Mouse (Mus musculus) sigmoid colon, adult 10 weeks (tissue): ENCODE data around the gene Ces2h. TPM values are rescaled to one million over a fixed set of nuclear protein-coding genes. Genes with fewer than 3 reads are reported as not detected.

ENCODE experiments used
- polyA plus RNA-seq: library from polyadenylated mRNA; stranded (reverse); fragments of 350-450 nt; fragmentation: Illumina TruSeq; extraction: RNeasy Lipid Tissue Mini Kit (QIAGEN cat#74804); gene quantifications from one replicate; pipeline ENCODE4 v1.2.3, GENCODE M21; 2014; ENCODE audit warnings: low read depth, low replicate concordance

Gene Ces2h
- polyA plus RNA-seq, result 0.41 TPM

GRCm38 (mm10) chr8:105000586-105000985 lies at the start of gene Ces2h:
Gene Ces2h, plus strand, starts transcription at chr8:105000853.

GRCm38 (mm10) chr8:104961537-104961961 lies 39.1 kb upstream of the Ces2h start, which contains the start of gene Ces2g:
Gene Ces2g, plus strand, starts transcription at chr8:104961718.

DNA sequence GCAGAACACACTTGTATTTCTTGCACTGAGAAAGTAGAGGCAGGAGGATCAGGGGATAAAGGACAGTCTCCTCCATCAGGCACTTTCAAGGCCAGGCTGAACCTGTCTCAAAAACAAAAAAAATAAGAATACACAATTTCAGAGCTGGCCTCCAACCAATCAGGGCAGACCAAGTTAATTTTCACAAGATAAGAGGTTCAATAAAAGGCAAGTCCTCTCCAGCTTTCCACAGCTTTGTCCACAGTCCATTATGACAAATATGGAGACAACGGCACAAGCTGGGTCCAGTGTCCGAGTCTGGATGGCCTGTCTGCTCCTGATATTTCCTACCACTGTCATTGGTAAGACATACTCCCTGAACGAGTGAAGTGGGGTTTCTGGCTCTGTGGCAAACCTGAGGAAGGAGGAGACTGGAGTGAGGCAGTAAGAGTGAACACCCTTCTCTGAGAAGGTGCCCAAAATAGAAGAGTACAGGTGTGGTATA lies 47.8 kb downstream of the Ces2h start, which contains the start of gene Ces3a:
Gene Ces3a (plus strand): TSS at position 231 of the 484 bp plus-strand sequence.

Other genes with a start within 250 kb of the Ces2h start
- 13.4 TPM for gene Ces2b, start 169.3 kb upstream of the Ces2h start, polyA plus RNA-seq
- gene Ces2c, start 153.8 kb upstream of the Ces2h start, polyA plus RNA-seq, result 458 TPM
- 124 TPM for gene Ces2e, start 74.6 kb upstream of the Ces2h start, polyA plus RNA-seq
- gene Ces2f, start 53.5 kb upstream of the Ces2h start, polyA plus RNA-seq, result 0.91 TPM
- gene Ces2g, start 39.1 kb upstream of the Ces2h start, polyA plus RNA-seq, result 32.2 TPM
- gene Ces3a, start 47.7 kb downstream of the Ces2h start, polyA plus RNA-seq, result 0.76 TPM
- gene Ces3b, start 82.9 kb downstream of the Ces2h start, polyA plus RNA-seq, result not detected
- gene Ces4a, start 130.9 kb downstream of the Ces2h start, polyA plus RNA-seq, result not detected
- gene Cbfb, start 169.8 kb downstream of the Ces2h start, polyA plus RNA-seq, result 162 TPM
- 30.6 TPM for gene D230025D16Rik, start 224.3 kb downstream of the Ces2h start, polyA plus RNA-seq